Mouse (Mus musculus): ENCODE data around the gene Trim30d. TPM values are rescaled to one million over a fixed set of nuclear protein-coding genes. Genes with fewer than 3 reads are reported as not detected.
"Not testable (repeated sequence)": the region's sequence is repeated elsewhere in the genome, so short reads cannot be mapped to it uniquely, and the experiment has no call there.

Trim30d gene
- 6.2 and 8.9 TPM in 2 replicates for total RNA-seq (2014; rRNA removed)
- 0.42 and 1.2 TPM in 2 replicates for polyA plus RNA-seq (2012; rRNA removed)

- peak; percentile 75 for DNase-seq (ENCODE audit: extremely low read depth, low read depth, low spot score)
- H3K79me2 ChIP-seq (ENCODE audit: control insufficient read depth, insufficient read depth, low read length); H3K4me1 ChIP-seq (ENCODE audit: control insufficient read depth, insufficient read depth, low read length); H3K27me3 ChIP-seq (ENCODE audit: control insufficient read depth, insufficient read depth, low read length); H3K36me3 ChIP-seq (ENCODE audit: control insufficient read depth, insufficient read depth, low read length): not testable (repeated sequence)
- H3K27ac ChIP-seq (replicated peaks; ENCODE audit: insufficient read depth, low read depth, low read length): peak within 1 kb of the TSS; percentile 45; the same call in 1 of the 2 replicates
- H3K9ac ChIP-seq (ENCODE audit: low read depth, low read length): 0 out of 2 replicates have a peak within 1 kb of the TSS, but pooled peaks have one; percentile 30
- peak within 1 kb of the TSS; percentile 55 for H3K4me3 ChIP-seq (ENCODE audit: insufficient read depth, low read depth, low read length)
Measured at GRCm38 (mm10) chr7:104507421-104508065, at the start of gene Trim30d. Gene Trim30d, minus strand, starts transcription at chr7:104507849.

GRCm38 (mm10) chr7:104552700-104553099 lies 45.1 kb upstream of the Trim30d start:
- Histone ChIP-seq H3K36me3 (ENCODE audit: control insufficient read depth, insufficient read depth, low read length) (no peaks in the 10 kb centered on the region), H3K27me3 (ENCODE audit: control insufficient read depth, insufficient read depth, low read length) (no peaks in the 10 kb centered on the region), H3K4me3 (ENCODE audit: insufficient read depth, low read depth, low read length) (no peak overlapping the region), H3K27ac (replicated peaks; ENCODE audit: insufficient read depth, low read depth, low read length) (no peak overlapping the region), H3K79me2 (ENCODE audit: control insufficient read depth, insufficient read depth, low read length) (no peaks in the 10 kb centered on the region), H3K9ac (ENCODE audit: low read depth, low read length) (no peak overlapping the region), H3K4me1 (ENCODE audit: control insufficient read depth, insufficient read depth, low read length) (no peaks in the 10 kb centered on the region)
- WGBS: 66% methylated on average over 1 of the region's 1 CpGs
- DNase-seq (ENCODE audit: extremely low read depth, low read depth, low spot score): no peak
- no peak for TF ChIP-seq POLR2A (IDR thresholded peaks at IDR 0.05; ENCODE audit: extremely low read depth, insufficient read depth, low read length)

DNA sequence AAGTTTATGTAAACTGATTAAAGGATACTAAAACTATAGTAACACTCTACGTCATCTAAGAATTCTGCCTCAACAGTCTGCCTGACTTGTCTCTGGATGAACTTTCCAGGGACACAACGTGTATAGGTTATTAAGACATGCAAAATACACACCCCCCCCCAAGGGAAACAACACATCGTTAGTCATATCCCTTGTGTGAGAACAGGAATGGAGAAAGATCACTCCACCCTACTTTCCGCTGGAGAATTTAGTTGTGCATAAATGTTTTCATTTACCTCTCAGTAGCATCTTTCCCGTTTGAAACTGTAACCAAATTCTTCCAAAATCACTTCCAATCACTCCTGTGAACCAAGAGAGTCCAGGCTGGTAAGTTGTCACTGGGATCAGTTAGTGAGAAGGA lies 42.2 kb upstream of the Trim30d start, which contains the start of gene Olfr651:
Gene Olfr651 (plus strand): TSS at position 301 of the 400 bp plus-strand sequence.
- H3K4me1 ChIP-seq (ENCODE audit: control insufficient read depth, insufficient read depth, low read length): no peaks in the 10 kb centered on the region
- no peak for DNase-seq (ENCODE audit: extremely low read depth, low read depth, low spot score)

DNA sequence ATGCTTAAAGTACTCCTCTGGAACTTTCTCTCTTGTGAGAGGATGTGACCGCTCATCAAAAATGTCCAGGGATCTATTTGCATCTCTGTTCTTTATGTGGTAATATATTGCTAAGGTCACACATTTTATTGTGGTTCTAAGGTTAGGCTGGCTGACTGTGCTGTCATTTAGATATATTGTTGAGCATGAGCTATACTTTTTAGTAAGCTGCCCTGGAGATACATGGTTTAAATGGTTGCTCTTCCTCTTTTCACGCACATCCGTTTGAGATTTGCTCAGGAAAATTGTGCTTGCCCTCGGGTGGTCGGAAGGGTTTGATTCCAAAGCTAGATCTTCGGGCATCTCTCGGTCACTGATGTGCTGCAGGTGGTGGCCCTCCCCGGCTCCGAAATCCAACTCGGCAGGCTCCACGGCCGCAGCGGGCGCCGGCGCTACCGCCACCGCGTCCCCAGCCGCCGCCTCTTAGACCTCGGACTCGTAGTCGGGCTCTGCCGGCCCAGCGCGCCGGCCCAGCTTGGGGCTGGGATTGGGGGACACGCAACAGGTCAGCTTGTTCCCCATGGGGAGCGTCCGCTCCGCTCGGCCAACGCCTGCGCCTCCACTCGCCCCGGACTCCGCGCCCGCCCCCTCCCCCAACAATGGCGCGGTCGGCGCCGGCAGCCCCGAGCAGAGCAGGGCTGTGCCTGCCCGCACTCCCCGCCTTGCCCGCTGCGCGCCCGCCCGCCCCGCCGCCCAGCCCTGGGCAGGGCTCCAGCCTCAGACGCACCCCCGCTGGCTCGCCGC lies 5.9 kb downstream of the Trim30d start:
- Histone ChIP-seq H3K27me3 (ENCODE audit: control insufficient read depth, insufficient read depth, low read length) (no peaks in the 10 kb centered on the region), H3K4me1 (ENCODE audit: control insufficient read depth, insufficient read depth, low read length) (no peaks in the 10 kb centered on the region), H3K9ac (ENCODE audit: low read depth, low read length) (peak overlapping the region; percentile 74), H3K27ac (replicated peaks; ENCODE audit: insufficient read depth, low read depth, low read length) (no peak overlapping the region), H3K79me2 (ENCODE audit: control insufficient read depth, insufficient read depth, low read length) (no peaks in the 10 kb centered on the region), H3K36me3 (ENCODE audit: control insufficient read depth, insufficient read depth, low read length) (no peaks in the 10 kb centered on the region), H3K4me3 (ENCODE audit: insufficient read depth, low read depth, low read length) (peak overlapping the region; percentile 60)
- no peak for TF ChIP-seq CTCF (IDR thresholded peaks at IDR 0.05; ENCODE audit: low read depth, low read length)
- no peak for TF ChIP-seq POLR2A (IDR thresholded peaks at IDR 0.05; ENCODE audit: extremely low read depth, insufficient read depth, low read length)
- peak; percentile 29 for DNase-seq (ENCODE audit: extremely low read depth, low read depth, low spot score)
- WGBS: 8% methylated on average over 59 of the region's 59 CpGs

More for the DNA sequence above, 42.2 kb upstream of the Trim30d start, which contains the start of gene Olfr651:
- Histone ChIP-seq H3K27me3 (ENCODE audit: control insufficient read depth, insufficient read depth, low read length) (no peaks in the 10 kb centered on the region), H3K36me3 (ENCODE audit: control insufficient read depth, insufficient read depth, low read length) (no peaks in the 10 kb centered on the region), H3K79me2 (ENCODE audit: control insufficient read depth, insufficient read depth, low read length) (no peaks in the 10 kb centered on the region), H3K9ac (ENCODE audit: low read depth, low read length) (no peak within 1 kb of the TSS), H3K4me3 (ENCODE audit: insufficient read depth, low read depth, low read length) (no peak within 1 kb of the TSS), H3K27ac (replicated peaks; ENCODE audit: insufficient read depth, low read depth, low read length) (no peak within 1 kb of the TSS)
- TF ChIP-seq CTCF (IDR thresholded peaks at IDR 0.05; ENCODE audit: low read depth, low read length) (no peak), POLR2A (IDR thresholded peaks at IDR 0.05; ENCODE audit: extremely low read depth, insufficient read depth, low read length) (no peak)
- WGBS: 66% methylated on average over 5 of the region's 5 CpGs

- H3K79me2 ChIP-seq (ENCODE audit: control insufficient read depth, insufficient read depth, low read length); H3K9ac ChIP-seq (ENCODE audit: low read depth, low read length); H3K4me1 ChIP-seq (ENCODE audit: control insufficient read depth, insufficient read depth, low read length); H3K36me3 ChIP-seq (ENCODE audit: control insufficient read depth, insufficient read depth, low read length); H3K4me3 ChIP-seq (ENCODE audit: insufficient read depth, low read depth, low read length); H3K27me3 ChIP-seq (ENCODE audit: control insufficient read depth, insufficient read depth, low read length); DNase-seq (ENCODE audit: extremely low read depth, low read depth, low spot score); H3K27ac ChIP-seq (replicated peaks; ENCODE audit: insufficient read depth, low read depth, low read length): not testable (repeated sequence)
- WGBS: 49% methylated on average over 6 of the region's 6 CpGs
Measured at GRCm38 (mm10) chr7:104501186-104501585, 6.5 kb downstream of the Trim30d start.

GRCm38 (mm10) chr7:104499464-104499863 lies 8.2 kb downstream of the Trim30d start:
- not testable (repeated sequence) for DNase-seq (ENCODE audit: extremely low read depth, low read depth, low spot score)
- WGBS: 88% methylated on average over 7 of the region's 8 CpGs

More at GRCm38 (mm10) chr7:104499464-104499863, 8.2 kb downstream of the Trim30d start:
- not testable (repeated sequence) for H3K79me2 ChIP-seq (ENCODE audit: control insufficient read depth, insufficient read depth, low read length); H3K9ac ChIP-seq (ENCODE audit: low read depth, low read length); H3K27me3 ChIP-seq (ENCODE audit: control insufficient read depth, insufficient read depth, low read length); H3K27ac ChIP-seq (replicated peaks; ENCODE audit: insufficient read depth, low read depth, low read length); H3K36me3 ChIP-seq (ENCODE audit: control insufficient read depth, insufficient read depth, low read length); H3K4me1 ChIP-seq (ENCODE audit: control insufficient read depth, insufficient read depth, low read length); H3K4me3 ChIP-seq (ENCODE audit: insufficient read depth, low read depth, low read length)
